Mouse (Mus musculus) urinary bladder, adult 2 months (tissue): Measurements from ENCODE around the gene Adgrg2. TPM values are rescaled to one million over a fixed set of nuclear protein-coding genes. Genes with fewer than 3 reads are reported as not detected.

ENCODE experiments used
- DNase-seq: peaks from one replicate; pipeline ENCODE4 v3.0.0; 2022; ENCODE audit warnings: low spot score
- polyA plus RNA-seq: library from polyadenylated mRNA; depleted of rRNA; stranded (reverse); fragments of >200 nt; gene quantifications from 2 replicates; pipeline ENCODE4 v1.2.3, GENCODE M21; 2012; rRNA removed

Gene Adgrg2
- 3.4 and 3.9 TPM in 2 replicates for polyA plus RNA-seq

- peak; percentile 19 for DNase-seq
These were observed at the start of gene Adgrg2 for GRCm38 (mm10) chrX:160390464-160390956. TSS of gene Adgrg2 (plus strand) at chrX:160390690.

DNA sequence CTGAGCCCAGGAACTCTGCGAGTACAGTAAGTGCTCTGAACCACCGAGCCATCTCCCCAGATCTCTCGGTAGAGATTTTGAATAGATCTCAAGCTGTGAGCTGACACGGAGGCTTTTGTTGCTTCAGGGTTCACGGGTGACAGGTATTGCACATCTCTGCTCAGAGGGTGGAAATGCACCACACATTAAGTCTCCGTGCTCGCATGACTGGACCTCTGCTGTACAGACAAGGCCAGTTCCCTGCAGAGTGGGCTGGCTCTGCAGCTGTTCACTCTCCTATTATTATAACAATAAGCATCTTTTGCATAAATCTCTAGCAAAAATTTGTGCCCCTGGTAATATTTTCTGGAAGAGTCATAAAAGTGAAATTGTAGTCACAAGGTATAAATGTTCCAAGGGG is 39.5 kb upstream of the Adgrg2 start:
- no peak for DNase-seq

DNA sequence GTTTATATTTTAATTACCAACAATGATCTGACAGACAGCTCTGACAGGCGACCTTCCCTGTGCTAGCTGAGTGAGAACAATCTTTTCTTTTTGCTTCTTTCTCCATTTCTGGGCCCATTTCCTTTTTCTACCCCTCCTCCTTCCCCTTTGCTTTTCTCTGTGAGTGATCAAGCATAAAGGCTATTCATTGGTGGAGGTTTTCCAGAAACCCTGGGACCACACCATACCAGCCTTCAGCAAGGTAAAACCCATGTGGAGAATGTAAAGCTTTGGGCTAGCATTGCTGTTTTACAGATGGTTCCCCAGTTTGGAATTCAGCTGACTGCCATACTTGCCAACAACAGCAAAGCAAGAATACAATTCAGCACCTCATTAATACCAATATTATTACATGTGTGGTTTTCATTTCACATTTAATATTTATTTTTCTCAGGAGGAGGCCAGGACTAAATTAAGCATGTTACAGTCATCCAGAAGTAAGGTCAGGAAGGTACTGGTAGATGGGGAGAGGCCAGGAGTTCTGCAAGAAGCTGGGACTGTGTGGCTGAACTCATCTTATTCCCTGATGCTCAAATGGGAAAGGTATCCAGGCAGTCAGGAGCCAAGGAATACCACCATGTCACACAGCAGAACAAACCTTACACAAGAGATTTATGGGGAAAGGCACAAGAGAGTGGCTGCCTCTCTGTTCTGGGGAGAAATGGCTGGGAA is 38.4 kb upstream of the Adgrg2 start:
- DNase-seq = no peak

DNA sequence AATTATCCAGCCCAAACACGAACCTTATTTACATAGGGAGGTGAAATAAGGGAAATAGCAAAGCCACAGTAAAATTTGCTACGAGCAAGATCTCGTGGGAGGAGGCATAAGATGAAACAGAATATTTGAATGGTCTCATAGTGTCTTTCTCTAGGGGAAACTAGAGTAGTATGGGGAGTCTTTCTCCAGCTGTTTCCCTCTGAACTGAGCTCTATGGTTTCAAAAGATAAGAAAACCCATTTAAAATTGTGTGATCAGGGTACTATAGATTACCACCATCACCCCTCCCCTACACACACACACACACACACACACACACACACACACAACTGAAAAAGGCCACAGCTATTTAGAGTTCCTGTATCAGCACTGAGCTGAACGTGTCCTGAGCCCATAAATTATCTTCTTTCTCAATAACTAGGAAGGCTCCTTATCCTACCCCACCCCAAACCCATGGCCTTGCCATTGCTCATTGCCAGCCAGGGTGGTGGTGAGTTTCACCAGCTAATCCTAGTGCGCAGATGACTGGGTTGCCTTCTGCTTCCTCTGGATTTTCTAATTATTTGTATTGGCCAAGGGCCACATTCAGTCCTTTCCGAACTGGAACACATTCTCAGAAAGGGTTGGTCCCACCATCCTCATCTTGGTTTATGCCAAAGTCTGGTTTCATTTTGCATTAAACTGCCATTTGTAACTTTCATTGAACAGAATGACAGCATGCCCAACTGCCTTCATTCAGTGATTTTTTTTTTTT is 5.6 kb upstream of the Adgrg2 start:
- DNase-seq = no peak

DNA sequence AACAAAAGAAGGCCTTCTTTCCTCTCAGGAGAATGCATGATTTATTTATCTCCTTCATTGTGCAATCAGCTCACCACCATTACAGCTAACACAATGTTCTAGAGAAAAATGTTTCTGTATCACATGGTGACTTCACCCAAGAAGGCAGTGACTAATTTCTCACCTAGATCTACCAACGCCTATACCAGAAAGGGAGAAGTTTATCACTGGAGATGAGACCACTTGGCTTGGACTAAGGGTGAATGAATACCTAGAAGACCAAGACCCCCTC is 5.1 kb upstream of the Adgrg2 start:
- DNase-seq = no peak

GRCm38 (mm10) chrX:160412930-160413453 is 22.5 kb downstream of the Adgrg2 start:
- no peak for DNase-seq

DNA sequence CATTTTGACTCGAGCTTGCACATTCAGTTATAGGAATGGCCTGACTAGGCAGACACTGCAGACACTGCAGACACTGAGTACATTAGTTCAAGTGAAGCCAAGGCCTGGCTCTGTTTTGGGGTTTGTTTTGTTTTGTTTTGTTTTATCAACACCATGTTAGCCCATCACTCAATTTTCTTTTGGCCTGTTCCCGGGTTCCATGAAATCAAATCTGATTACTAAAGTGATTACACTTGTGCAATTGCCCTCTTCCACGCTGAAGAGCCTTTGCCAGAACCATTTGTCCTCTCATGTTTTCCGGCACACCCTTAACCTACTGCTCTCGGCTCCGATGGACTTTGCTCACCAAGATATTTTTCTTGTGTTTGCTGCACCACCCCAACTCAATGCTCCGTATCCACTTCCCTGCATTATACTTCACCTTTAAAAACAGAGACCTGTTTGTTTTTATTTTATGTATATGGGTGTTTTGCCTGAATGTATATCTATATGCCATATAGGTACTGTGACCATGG is 23.4 kb downstream of the Adgrg2 start:
- no peak for DNase-seq

- no peak for DNase-seq
These were observed 27.9 kb downstream of the Adgrg2 start for GRCm38 (mm10) chrX:160418397-160418796.

DNA sequence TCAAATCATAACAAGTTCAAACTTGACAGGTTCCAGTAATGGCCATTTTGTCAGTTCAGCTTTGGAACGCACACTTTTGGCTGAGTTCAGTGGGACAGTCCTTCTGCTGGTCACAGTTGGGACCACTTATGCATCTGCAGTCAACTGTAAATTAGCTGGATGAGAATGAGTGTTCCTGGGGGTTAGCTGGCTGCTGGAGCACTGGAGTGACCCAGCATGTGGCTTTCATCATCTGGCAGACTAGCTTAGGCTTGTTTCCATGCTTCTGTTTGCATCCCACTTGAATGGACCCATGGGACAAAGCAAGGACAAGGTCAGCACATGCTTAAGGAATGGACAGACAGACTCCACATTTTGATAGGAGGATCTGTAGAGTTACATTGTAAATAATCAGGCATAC is 33.2 kb downstream of the Adgrg2 start:
- no peak for DNase-seq

GRCm38 (mm10) chrX:160426486-160426885 is 36.0 kb downstream of the Adgrg2 start:
- DNase-seq = no peak

- DNase-seq = no peak
These were observed 36.4 kb downstream of the Adgrg2 start for GRCm38 (mm10) chrX:160426930-160427329.

GRCm38 (mm10) chrX:160432192-160432591 is 41.7 kb downstream of the Adgrg2 start:
- no peak for DNase-seq

GRCm38 (mm10) chrX:160441272-160441671 is 50.8 kb downstream of the Adgrg2 start:
- DNase-seq = no peak

GRCm38 (mm10) chrX:160448351-160448750 is 57.9 kb downstream of the Adgrg2 start:
- no peak for DNase-seq

DNA sequence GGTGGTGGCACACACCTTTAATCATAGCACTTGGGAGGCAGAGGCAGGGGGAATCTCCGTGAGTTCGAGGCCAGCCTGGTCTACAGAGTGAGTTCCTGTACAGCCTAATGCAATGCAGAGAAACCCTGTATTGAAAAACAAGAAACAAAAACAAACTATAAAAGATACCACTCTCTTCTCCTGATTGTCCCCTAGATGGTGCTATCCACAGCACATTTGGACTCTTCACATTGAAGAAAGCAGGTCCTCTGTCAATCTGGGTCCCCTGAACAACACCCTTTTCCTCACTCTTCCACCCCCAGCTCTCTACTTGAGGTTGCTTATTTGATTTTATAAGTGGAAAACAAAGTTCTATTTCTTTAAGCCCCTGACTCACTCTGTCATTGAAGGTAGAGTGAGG is 58.9 kb downstream of the Adgrg2 start:
- no peak for DNase-seq

- DNase-seq = no peak
These were observed 65.2 kb downstream of the Adgrg2 start for GRCm38 (mm10) chrX:160455686-160456085.

- no peak for DNase-seq
These were observed 80.8 kb downstream of the Adgrg2 start for GRCm38 (mm10) chrX:160471257-160471786.

DNA sequence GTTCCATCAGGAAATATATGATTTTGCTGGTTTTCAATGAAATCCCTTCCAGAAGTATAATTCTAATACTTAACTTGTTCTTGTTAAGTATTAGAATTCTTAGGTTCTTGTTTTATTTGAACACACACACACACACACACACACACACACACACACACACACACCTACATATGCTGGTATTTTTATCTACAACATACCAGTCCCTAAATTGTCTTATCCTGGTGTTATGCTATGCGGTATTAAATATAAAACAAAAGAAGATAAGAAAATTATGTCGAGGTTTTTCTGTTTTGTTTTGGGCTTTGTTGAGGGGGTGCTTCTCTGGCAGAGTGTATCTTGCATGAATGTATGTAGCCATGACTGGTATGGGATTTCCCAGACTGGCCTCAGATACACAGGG is 99.3 kb downstream of the Adgrg2 start:
- no peak for DNase-seq

DNA sequence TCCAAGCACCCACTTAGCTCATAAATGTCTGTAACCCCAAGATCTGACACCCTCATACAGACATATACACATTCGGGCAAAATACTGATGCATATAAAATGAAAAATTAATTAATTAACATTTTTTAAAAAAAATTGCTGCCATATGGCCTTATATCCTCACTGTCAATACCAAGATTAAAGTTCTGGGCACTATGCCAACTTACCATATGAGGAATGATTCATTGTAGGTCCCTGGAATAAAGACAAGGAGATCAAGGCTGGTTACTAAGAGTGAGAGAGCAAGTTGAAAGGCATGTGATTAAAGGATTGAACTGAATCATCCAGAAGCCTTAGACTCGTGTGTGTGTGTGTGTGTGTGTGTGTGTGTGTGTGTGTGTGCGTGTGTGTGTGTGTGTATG is 103.8 kb downstream of the Adgrg2 start:
- no peak for DNase-seq

DNA sequence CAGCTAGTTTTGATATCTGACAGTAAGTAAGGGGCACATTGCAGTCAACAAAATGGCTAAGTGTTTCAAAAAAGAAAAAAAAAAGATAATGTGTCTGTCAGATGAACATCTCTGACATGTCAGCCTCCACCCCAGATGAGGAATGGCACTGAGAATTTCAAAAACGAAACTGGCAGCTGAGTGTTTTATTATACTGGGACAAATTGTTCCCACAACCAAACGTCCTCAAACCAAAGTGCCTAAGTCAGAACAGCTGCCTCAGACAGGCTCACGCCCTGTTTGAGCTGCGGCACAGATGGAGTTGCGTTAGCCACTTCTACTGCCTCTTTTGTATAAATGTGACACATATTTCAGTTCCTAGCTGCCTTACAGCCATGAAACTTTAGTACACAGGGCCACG is 104.4 kb downstream of the Adgrg2 start:
- no peak for DNase-seq

DNA sequence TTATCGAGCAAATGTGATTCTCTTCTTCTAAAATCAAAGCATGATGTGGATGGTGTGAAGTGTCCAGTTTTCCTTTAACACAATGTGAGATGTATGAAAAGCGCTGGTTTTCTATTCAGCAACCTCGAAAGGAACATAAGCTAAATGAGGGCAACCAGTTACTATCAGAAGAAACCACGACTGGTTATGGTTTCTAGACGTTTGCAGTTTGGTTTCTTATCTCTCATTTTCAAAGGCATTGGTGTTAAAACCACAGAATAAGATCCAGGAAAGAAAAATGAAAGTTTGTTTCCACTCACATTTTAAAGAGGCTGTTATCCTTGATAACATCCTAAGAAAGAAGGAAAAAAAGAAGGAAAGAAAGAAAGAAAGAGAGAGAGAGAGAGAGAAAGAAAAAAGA is 106.0 kb downstream of the Adgrg2 start:
- DNase-seq = no peak

- DNase-seq = no peak
These were observed 110.6 kb downstream of the Adgrg2 start for GRCm38 (mm10) chrX:160501095-160501494.

DNA sequence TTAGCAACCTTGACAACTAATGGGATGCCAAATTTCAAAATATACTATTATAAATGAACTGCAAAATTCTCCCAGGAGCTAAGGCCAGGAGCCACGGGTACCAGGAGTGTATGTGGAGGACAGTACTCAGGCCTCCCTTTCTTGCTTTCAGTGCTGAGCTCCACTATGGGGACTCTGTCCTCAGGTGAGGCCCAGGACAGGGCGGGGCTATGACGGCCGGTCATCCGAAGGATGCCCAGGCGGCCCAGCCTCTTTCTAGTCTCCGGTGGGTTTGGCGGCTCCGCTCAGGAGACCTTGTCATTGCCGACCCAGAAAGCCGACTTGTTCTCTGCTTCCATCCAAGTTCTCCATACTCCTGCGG is 111.2 kb downstream of the Adgrg2 start:
- no peak for DNase-seq
